Mouse (Mus musculus): ENCODE results near the gene Rsph1.
A peak's percentile ranks its signal among the peaks of the same experiment; 100 is the strongest.

DNA sequence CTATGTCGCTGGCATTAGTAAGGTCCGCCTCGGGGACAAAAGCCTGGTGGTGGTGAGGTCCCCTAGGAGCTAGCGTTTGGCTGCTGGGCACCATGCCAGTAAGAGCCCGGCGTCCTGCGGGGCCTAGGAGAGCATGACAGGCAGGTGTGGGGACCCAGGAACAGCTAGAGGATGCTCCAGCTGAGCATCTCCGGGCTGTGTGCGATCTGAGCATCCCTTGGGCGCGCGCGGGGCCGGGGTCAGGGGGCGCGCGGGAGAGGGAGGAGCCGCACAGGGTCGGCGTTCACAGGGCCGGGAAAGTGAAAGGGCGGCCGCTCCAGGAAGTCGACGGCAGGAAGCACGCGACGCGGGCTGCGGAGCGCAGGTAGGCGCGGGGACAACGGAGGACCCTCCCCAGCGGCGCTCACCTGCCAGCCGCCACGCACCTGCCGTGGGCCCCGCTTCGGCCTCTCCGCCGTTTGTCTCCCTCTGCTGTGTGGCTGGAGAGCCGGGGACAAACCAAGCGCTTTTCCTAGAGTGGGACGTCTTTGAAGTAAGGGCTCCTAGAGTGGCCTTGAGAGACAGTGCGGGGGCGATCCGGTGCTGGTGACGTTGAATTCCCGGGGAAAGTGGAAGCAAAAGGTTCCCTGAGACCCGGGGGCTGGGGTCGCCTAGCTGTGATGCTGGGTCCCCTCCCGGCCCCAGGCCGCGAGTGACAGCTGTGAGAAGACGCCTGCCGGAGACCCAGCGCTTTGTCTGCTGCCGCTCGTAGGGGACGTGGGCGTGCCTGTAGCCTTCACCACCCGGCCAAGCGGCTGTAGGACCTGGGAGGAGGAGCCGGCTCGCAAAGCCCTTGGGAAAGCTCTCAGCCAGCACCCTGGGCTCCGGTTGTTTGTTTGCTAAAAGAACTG lies 19.0 kb upstream of the Rsph1 start:
- no peak for TF ChIP-seq CTCF (IDR thresholded peaks at IDR 0.05; ENCODE audit: extremely low read depth, insufficient read depth, insufficient read length, insufficient replicate concordance)
- peak; percentile 22 for TF ChIP-seq POLR2A (IDR thresholded peaks at IDR 0.05; ENCODE audit: low read depth, low read length)

Data from spleen, adult 2 months (tissue).